Mouse (Mus musculus): ENCODE measurements around the gene 0610037L13Rik.

Gene 0610037L13Rik

DNA sequence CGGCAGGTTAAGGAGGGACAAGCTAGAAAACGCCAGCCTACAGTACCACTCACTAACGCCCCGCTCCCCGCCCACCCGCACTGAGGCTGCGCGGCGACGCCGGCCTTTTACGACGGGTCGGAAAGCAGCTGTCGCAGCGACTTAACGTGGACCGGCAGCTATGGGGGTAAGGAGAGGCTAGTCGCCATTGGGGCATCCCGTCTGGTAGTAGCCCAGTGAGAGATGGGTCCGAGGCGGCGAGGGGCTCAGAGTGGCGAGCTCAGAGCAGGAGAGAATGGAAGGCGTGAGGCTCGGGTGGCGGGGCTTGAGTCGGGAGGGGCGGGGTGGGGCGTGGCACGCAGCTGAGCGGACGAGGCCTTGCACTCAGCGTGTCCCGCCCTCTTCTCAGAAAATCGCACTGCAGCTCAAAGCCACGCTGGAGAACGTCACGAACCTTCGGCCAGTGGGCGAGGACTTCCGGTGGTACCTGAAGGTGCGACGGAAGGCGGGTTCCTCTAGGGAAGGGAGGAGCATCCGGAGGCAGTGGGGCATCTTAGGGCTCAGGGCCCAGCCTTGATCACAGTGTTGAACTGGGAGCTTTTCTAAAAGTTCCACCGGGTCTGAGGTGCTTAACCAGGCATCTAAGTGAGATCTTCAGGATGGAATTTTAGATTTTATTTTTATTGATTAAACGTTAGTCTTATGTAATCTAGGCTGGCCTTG is at the start of gene 0610037L13Rik:
Gene 0610037L13Rik, plus strand, starts transcription at position 83 of the 702 bp plus-strand sequence.
- DNase-seq (ENCODE audit: low spot score): peak; percentile 92

DNA sequence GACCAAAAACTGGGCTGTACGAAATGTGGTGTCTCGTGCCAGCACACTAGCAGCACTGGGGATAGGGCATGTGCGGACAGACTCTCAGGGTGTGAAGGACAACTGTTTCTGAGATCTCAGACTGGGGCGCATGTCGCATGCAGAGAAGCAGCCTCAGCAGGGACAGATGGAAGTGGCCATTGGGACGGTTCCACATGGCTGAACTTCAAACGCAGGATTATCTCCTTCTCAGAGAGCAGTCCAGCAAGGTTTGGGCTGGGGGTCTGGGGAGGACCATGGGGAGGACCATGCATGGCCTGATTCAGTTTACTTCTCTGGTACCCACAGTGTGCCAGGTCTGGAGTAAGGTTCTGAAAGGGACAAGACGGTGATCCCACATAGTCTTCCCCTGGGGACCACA is 45.9 kb upstream of the 0610037L13Rik start:
- no peak for DNase-seq (ENCODE audit: low spot score)

DNA sequence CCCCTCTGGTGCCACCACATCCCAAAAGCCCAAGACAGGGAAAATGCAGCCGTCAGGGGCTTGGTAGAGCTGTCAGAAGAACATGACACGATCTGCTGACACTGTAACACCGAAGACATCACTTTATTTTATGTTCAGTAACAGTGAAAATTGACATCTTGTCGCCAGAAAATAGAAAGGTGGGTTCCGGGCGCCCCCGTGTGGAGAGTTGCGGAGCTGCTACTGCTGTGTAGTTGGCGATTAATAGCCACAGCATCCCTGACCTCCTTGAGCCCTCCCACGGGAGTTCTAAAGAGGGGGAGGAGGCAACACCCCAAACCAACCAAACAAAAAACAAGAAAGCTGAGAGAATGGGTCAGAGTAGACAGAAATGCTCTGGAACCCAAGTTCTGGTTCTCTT is 44.6 kb upstream of the 0610037L13Rik start:
- peak; percentile 65 for DNase-seq (ENCODE audit: low spot score)

DNA sequence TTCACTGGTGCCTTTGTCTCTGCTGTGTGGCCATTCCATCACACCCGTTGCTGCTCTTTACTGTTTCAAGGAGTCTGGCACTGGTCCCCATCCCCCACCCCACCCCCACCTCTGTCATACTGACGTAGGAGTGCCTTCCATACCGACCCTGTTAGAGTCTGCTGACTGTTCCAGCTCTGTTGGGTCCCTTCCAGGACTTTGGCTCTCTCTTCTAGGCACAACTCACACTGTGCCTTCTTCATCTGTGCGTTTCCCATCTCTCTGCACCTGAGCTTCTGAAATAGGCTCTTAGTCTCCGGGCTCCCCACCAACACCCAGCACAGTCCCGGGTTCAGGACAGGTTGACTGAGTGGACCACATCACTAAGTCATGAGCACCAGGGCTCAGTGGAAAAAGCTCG is 42.8 kb upstream of the 0610037L13Rik start:
- DNase-seq (ENCODE audit: low spot score): no peak

DNA sequence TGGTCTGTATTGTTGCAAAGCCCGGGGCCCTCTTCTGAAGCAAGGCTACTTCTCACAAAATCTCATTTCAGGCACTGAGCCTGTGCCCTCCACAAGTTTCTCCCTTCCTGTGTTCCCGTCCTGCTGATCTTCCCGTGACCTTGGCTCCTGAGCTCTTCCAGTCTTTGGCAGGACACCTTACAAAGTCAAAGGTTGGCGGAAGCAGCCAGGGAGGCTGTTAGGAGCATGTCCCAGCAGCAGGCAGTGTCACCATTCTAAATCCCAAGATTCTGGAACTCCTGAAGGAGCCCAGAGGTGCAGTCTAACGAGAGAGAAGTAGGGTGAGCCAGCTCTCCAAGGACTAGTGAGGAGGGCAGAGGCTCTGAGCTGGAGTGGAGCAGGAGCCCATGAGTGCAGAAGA is 41.1 kb upstream of the 0610037L13Rik start:
- no peak for DNase-seq (ENCODE audit: low spot score)

DNA sequence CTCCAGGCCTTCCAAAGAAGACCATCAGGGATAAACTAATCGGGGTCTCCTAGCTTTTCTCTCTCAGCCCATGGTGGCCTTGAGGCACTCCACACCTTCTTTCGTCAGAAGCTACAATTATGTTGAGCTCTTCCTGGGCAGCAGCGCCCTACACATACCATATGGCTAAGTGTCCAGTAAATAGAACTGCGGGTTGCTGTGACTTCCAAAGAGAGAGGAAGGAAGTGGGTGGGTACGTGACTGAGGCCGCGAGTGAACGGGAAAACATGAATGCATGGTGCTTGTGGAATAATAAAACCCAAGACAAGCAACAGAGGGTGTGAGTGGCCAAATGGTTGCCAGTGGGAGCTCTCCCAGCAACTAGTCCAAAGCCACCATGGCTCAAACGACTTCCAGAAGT is 40.0 kb upstream of the 0610037L13Rik start:
- DNase-seq (ENCODE audit: low spot score): no peak

DNA sequence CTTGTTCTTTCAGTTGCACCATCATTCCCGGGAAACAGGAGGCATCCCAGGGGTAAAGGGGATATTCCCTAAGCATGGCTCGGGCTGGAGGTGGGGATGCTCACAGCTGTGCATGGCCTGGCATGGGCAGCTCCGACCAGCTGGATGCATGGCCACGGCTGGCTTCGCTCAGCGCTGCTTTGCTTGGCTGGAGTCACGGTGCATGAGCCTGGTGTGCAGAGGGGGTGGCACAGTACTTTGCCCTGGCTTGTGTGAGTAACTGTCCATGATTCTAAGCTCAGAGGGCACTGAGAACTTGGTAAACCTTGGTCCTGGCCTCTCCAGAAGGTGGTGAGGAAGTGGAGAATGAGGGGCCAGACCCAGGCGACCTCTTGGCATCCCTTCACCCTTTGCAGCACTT is 39.5 kb upstream of the 0610037L13Rik start:
- DNase-seq (ENCODE audit: low spot score): no peak

DNA sequence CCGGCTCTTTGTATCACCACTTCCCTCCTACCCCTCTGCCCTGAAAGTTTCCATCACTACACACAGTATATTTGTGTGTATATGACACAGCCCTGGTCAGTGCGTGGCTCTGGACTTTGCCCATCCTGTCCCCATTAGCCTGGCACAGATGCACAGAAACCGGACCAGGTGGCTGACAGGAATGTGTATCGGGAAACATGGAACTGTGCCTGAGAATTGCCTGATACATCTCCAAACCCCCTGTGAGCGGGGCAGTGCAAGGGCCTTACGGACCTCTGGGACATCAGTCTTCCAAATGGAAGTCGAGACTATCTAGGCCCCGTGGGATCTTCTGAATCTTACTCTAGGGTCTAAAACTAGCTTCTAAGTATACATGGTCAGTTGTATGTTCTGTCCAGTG is 36.3 kb upstream of the 0610037L13Rik start:
- no peak for DNase-seq (ENCODE audit: low spot score)

DNA sequence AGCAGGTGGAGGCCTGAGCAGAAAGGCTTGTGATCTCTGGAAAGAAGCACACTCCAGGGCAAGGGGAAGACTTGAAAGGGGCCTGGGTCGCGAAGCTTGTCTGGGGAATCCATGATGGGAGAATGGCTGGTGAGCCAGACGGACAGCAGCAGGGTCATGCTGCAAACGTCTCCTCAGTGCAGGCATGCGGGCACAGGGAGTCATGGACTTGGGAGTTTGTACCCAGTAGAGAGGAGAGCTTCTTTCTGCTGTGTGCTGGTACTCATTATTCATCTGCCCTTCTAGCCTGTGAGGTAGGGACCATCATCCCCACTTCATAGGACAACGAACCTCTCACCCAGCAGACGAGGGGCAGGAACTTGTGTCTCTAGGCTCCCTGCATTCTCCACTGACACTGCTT is 35.8 kb upstream of the 0610037L13Rik start:
- no peak for DNase-seq (ENCODE audit: low spot score)

DNA sequence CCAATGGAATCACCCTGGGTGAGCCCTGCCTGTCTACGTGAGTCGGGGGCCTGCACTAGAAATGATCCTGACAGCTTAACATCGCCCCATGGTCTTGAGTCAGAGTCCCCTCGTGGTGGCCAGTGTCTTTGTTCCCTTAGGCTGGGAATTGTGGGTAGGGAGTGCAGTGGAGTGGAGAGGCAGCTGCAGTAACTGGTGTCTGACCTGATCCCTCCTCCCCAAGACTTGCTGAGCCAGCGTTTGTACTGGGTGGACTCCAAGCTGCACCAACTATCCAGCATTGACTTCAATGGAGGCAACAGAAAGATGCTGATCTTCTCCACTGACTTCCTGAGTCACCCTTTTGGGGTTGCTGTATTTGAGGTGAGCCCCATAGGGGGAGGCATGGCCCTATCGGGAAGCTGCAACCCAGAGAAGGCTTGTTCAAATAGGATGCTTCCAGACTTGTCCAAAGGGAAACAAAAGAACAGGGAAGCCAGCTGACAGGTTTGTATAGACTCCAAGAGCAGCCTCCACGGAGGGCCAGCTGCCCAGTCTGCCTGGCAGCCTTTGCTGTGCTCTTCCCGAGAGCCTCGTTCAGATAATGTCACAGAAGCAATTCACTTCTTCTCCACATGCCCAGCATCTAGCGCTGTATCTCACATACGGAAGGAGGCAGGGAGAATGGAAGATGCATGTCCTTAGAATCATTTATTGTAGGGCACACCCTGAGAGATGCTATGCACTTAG is 32.5 kb upstream of the 0610037L13Rik start:
- DNase-seq (ENCODE audit: low spot score): no peak

DNA sequence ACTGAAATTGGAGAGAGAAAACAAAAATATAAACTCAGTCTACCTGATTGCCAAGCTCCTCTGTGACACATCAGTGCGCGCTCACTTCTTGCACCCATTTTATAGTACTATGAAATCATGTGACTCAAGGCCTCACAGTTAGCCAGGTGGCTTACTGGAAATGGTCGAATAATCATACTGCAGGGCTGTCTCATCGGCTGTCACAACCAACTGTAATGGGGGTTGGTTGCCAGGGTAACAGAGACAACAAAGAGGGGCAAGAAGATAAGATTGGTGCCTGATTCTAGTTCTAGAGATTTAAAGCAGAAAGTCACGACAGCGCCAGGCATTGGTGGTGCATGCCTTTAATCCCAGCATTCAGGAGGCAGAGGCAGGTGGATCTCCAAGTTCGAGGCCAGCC is 30.6 kb upstream of the 0610037L13Rik start:
- DNase-seq (ENCODE audit: low spot score): no peak

DNA sequence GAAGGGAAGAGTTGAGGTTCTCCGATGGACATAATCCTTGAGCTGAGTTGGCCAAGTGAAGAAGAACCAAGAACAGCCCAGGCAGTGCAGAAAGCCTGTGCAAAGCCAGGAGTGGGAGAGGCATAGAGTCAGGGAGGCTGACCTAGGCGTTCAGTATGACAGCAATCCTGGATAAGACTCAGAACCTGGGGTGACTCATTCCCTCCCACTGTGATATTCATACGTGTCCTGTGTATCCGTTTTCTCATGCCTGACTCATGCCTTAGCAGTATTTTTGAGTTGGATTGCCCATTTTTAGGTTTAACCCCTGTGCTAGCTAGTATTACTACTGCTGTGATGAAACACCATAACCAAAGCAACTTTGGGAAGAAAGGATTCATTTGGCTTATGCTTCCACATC is 24.7 kb upstream of the 0610037L13Rik start:
- DNase-seq (ENCODE audit: low spot score): no peak

DNA sequence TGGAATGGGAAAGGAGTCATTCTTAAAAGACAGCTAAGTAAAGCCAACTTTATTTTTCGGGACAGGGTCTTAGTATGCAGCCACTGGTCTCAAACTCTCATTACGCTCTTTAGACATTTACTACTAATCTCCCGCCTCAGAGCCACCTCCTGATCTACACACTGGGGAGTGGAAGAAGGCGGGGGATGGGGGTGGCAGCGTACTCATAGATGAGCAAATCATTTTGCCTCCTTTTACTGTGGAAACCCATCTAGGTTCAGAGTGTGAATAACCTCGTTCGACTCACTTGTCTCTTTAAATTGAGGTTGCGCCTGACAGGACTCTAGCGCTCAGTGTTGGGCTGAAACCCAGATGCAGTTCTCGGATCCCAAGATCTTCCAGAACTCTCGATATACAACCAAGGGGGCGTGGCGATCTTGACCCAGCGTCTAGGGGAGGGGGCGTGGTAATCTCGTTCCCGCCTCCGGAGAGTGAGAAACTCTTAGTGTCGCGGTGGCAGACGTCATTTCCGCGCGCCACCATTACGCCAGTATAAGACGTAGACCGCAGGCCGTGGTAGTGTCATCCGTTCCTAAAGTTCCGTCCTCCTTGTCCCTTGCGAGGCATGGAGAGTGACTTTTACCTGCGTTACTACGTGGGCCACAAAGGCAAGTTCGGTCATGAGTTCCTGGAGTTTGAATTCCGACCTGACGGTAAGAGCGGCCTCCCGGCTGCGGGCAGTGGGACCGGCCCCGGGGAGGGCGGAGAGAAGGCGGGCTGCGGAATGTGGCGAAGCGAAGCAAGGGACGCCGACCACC is 10.2 kb upstream of the 0610037L13Rik start, which contains the start of gene Magoh:
Gene Magoh, plus strand, starts transcription at position 502 of the 797 bp plus-strand sequence.
- peak; percentile 92 for DNase-seq (ENCODE audit: low spot score)

DNA sequence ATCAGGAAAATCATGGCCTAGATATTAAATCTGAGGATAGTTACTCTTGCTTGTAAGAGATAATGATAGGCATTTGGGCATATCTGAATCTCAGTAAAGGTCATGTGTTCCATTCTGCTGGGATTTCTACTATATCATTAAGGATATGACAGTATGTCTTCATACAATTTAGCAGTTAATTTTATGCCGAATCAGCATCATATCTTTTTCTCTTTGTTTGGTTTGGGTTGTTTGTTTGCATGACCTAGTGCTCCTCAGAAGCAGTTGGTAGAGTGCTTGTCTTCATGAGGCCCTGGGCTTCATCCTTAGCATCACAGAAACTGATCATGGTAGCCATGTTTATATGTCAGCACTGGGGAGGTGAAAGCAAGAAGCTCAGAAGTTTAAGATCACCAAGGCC is 8.0 kb upstream of the 0610037L13Rik start:
- DNase-seq (ENCODE audit: low spot score): no peak

DNA sequence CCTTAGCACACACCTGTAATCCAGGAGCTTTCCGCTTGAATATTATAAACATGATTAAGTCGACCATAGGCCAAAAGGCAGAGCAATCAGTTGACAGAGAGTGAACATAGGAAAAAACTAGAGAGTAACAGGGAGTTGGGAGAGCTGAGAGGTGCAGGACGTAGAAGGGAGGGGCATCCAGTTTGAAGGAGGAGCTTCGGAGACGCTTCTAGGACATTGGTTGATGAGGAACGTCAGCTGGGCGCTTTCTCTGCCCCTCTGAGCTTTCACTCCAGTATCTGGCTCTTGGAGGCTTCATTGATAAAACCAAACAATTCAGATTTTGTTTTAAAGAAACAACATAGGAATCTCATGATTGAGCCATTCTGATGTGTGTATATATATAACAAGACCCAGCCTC is 3.2 kb upstream of the 0610037L13Rik start:
- no peak for DNase-seq (ENCODE audit: low spot score)

DNA sequence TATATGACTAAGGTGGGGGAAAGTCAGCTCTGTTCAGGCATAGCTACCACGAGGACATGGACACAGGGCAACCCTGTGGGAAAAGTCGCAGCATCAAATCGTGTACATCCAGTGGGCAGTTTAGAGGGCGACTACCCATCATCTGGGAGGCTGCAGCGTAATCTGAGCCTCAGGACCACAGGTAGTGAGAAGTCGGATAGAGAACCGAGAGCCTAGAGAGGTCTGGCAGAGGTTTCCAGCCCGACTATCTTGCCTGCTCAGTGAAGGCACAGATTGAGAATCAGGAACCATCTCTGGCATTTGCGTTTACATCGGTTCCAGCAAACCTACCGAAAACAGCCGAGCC is 255 bp upstream of the 0610037L13Rik start:
- DNase-seq (ENCODE audit: low spot score): no peak

DNA sequence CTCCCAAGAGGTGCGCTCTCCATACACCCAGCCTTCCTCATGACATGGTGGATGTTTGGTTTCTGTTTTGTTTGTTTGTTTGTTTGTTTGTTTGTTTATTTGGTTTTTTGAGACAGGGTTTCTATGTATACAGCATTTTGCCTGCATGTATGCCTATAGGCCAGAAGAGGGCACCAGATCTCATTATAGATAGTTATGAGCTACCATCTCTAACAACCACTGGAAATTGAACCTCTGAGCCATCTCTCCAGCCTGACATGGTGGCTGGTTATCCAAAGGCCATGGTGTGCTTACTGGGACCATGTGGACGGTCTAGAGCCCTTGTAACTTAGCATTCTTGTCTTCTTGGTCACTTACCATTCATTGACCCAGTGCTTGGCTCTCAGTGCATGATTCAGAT is 3.0 kb downstream of the 0610037L13Rik start:
- DNase-seq (ENCODE audit: low spot score): no peak

DNA sequence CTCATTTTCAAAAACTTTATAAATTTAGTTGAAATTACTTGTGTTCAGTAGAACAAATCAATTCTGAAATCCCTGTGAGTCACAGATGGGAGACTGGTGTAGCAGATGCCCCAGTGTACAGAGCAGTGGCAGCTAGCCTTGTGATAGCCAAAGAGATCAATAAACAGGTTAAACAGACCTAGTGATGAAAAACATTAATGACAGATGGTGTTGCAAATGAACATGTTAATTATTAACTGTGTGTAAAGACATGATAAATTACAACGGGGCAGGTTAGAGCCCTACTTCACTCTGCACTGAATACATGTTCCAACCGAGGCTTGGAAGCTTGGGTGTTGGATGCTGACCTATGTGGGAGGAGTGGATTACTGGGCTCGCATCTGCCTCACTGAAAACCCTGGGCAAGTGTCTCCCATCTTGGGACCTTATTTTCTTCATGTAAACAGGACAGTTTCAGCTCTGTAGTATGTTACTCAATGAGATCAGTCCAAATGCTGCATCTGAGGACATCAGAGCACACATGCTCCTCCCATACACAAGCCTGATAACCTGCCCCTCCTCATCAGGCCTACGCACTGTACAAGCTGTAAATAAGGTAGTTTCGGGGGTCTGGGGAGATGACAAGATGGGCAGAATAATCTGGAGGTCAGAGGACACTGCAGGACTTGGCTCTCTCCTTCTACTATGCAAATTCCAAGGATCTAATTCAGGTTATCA is 9.8 kb downstream of the 0610037L13Rik start:
- DNase-seq (ENCODE audit: low spot score): no peak

DNA sequence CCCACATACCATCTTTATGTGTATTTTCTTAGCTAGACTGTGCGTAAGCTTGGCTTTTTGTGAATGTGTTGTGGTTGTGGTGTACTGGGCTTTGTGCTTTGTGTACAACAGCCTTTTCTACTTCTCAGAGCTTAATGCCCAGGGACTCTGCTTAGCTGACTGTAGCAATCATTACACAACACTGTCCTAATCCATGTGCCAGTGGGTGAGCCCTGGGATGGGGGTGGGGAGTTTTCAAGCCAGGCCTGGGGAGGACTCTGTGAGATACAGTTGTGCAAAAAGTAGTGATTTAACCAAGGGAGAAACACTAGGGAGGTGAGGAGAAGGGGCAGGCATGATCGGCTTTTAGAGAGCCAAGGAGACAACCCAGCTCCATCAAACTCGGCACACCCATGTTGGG is 10.6 kb downstream of the 0610037L13Rik start:
- no peak for DNase-seq (ENCODE audit: low spot score)

DNA sequence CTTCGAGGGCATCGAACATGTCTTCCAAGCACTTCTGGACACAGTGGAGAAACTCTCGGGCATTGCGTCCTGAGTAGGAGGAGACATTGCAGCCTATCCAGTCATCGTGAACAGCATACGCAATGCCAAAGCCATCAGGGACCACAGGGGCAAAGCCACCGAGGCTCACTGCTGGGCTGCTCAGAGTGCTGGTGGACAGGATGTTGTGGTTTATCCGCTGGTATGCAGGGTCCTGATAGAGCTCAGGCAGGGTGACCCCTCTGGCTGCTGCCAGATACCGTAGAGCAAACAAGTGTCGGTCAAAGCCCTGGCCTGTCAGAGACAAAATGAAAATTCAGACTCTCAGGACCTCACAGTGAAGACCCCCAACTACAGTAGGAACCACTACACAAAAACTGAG is 14.6 kb downstream of the 0610037L13Rik start:
- DNase-seq (ENCODE audit: low spot score): no peak

DNA sequence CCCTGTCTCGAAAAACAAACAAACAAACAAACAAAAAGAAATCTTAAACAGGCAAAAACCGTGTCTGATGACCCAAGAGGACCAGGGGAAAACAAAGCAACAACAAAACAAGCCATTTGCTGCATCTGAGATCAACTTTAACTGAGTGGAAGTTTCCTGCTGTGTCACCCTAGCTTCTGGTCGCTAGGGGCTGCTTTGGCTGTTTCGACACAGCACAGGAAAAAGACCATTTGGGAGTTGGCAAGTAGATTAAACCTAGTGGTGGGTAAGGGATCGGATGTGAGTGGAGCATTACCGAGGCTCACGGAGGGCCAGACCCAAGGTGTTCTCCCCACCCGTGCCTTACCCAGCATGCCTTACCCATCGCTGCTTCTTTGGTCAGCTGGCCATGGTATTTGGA is 16.9 kb downstream of the 0610037L13Rik start:
- DNase-seq (ENCODE audit: low spot score): no peak

DNA sequence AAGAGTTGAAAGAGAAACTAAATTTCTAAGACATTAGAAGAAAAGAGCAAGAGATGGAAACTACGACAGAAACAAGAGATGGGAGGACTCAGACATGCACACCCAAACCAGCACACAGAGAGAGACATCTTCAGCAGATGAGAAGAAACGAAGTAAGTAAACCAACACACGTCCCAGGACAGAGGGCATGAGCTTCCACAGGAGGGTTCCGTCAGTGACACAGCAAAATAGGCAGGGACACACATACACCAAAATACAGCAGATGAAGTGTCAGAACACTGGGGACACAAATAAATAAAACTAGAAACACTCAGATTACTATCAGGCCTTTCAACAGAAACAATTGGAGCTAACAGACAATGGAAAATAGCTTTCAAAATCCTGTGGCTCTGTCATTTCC is 20.4 kb downstream of the 0610037L13Rik start:
- no peak for DNase-seq (ENCODE audit: low spot score)

Data from spleen, adult 12 weeks (tissue).